Mouse (Mus musculus) frontal cortex, postnatal 36 days (tissue): ENCODE measurements around the gene Gpkow.
"Not testable (repeated sequence)": the region's sequence is repeated elsewhere in the genome, so short reads cannot be mapped to it uniquely, and the experiment has no call there.

ENCODE experiments used
- DNase-seq, 2 experiments: peaks; one replicate each; pipeline ENCODE4 v3.0.0; 2022; ENCODE audit warnings: low spot score in 2 of 2

Gene Gpkow

GRCm38 (mm10) chrX:7688321-7688720, 8.6 kb upstream of the Gpkow start:
- no peak for DNase-seq

- no peak for DNase-seq
These were observed 6.4 kb upstream of the Gpkow start for GRCm38 (mm10) chrX:7690486-7690885.

- no peak for DNase-seq
These were observed 4.1 kb upstream of the Gpkow start for GRCm38 (mm10) chrX:7692862-7693261.

- DNase-seq, result no peak
These were observed 411 bp upstream of the Gpkow start for GRCm38 (mm10) chrX:7696520-7696919.

- DNase-seq, result not testable (repeated sequence)
These were observed 16.8 kb downstream of the Gpkow start for GRCm38 (mm10) chrX:7713764-7714134.

GRCm38 (mm10) chrX:7714135-7714899, 17.4 kb downstream of the Gpkow start, which contains the start of gene Wdr45:
Gene Wdr45, plus strand, starts transcription at chrX:7714333.
- peak; percentile 84 to 93 for DNase-seq

GRCm38 (mm10) chrX:7716058-7716457, 19.1 kb downstream of the Gpkow start:
- DNase-seq, result not testable (repeated sequence)

GRCm38 (mm10) chrX:7721514-7722281, 24.8 kb downstream of the Gpkow start, which contains the start of gene Gm45208:
Gene Gm45208, plus strand, starts transcription at chrX:7722245.
- DNase-seq, result peak; percentile 70 to 73

GRCm38 (mm10) chrX:7722282-7722611, 25.3 kb downstream of the Gpkow start:
- DNase-seq, result no peak

- no peak for DNase-seq
These were observed 25.8 kb downstream of the Gpkow start for GRCm38 (mm10) chrX:7722691-7723090.

- no peak for DNase-seq
These were observed 27.2 kb downstream of the Gpkow start for GRCm38 (mm10) chrX:7724135-7724534.

- DNase-seq, result no peak
These were observed 28.9 kb downstream of the Gpkow start for GRCm38 (mm10) chrX:7725841-7726240.

GRCm38 (mm10) chrX:7727176-7727575, 30.2 kb downstream of the Gpkow start:
- DNase-seq, result no peak

- DNase-seq, result peak; percentile 79 to 88
These were observed 31.4 kb downstream of the Gpkow start, which contains the start of gene Praf2 for GRCm38 (mm10) chrX:7728215-7728921. Gene Praf2, plus strand, starts transcription at chrX:7728439.

- no peak for DNase-seq
These were observed 32.0 kb downstream of the Gpkow start for GRCm38 (mm10) chrX:7728922-7729265.

- DNase-seq, result peak; percentile 28 to 40
These were observed 36.7 kb downstream of the Gpkow start for GRCm38 (mm10) chrX:7733571-7734156.

- no peak for DNase-seq
These were observed 42.6 kb downstream of the Gpkow start for GRCm38 (mm10) chrX:7739336-7740081.

GRCm38 (mm10) chrX:7740082-7740819, 43.3 kb downstream of the Gpkow start:
- DNase-seq, result no peak

- no peak for DNase-seq
These were observed 44.2 kb downstream of the Gpkow start for GRCm38 (mm10) chrX:7741103-7741502.

- no peak for DNase-seq
These were observed 46.5 kb downstream of the Gpkow start for GRCm38 (mm10) chrX:7743470-7743869.

GRCm38 (mm10) chrX:7744940-7745339, 48.0 kb downstream of the Gpkow start:
- no peak for DNase-seq
